Mouse (Mus musculus) CH12.LX (cell line): Measurements from ENCODE around the gene Pde4d. TPM values are rescaled to one million over a fixed set of nuclear protein-coding genes. Genes with fewer than 3 reads are reported as not detected.

Experiments used
- DNase-seq: peaks from one replicate; pipeline ENCODE4 v3.0.0-alpha.2; 2013; ENCODE audit errors: extremely low read depth
- H3K27ac ChIP-seq: 2 replicates; pipeline ENCODE4 v1.5.1; 2012; ENCODE audit warnings: low read depth, mild to moderate bottlenecking, control low read depth, moderate library complexity; ENCODE audit not compliant: insufficient read depth
- H3K27me3 ChIP-seq: replicated peaks from 2 replicates; pipeline ENCODE3; 2012; ENCODE audit warnings: inconsistent platforms
- H3K36me3 ChIP-seq, 2 experiments: replicated peaks in 1 of 2; 2 replicates each; pipeline versions ENCODE3 to v1.6.1; 2012; ENCODE audit warnings: inconsistent platforms in 1 of 2, low read length in 1 of 2, mild to moderate bottlenecking in 1 of 2, mixed read lengths in 1 of 2, moderate library complexity in 1 of 2; ENCODE audit not compliant: control insufficient read depth in 1 of 2, insufficient read depth in 1 of 2
- H3K4me1 ChIP-seq, 2 experiments: 2 replicates each; pipeline ENCODE4 v1.6.1; 2012; ENCODE audit warnings: inconsistent platforms in 1 of 2, moderate library complexity in 1 of 2; ENCODE audit not compliant: insufficient read depth in 2 of 2, control insufficient read depth in 1 of 2
- H3K4me2 ChIP-seq: 2 replicates; pipeline ENCODE4 v1.6.1; 2012; ENCODE audit warnings: low read depth, mild to moderate bottlenecking, control low read depth; ENCODE audit not compliant: poor library complexity, insufficient read depth, severe bottlenecking
- H3K4me3 ChIP-seq, 3 experiments: fragments of 150-350 bp in 1 of 3; sonication (generic) in 1 of 3; replicated peaks in 1 of 3; 2 replicates each; pipeline versions ENCODE3 to v1.5.1; 2011 to 2012; ENCODE audit warnings: low read depth in 2 of 3, low read length in 2 of 3, mild to moderate bottlenecking in 2 of 3, moderate library complexity in 2 of 3, control low read depth in 1 of 3, improper control_type of control experiment in 1 of 3, inconsistent platforms in 1 of 3, mixed read lengths in 1 of 3; ENCODE audit not compliant: poor library complexity in 1 of 3
- H3K79me2 ChIP-seq: replicated peaks from 2 replicates; pipeline ENCODE4 v1.6.1; 2012; ENCODE audit warnings: mild to moderate bottlenecking, moderate library complexity; ENCODE audit not compliant: control insufficient read depth, poor library complexity, insufficient read depth, severe bottlenecking; ENCODE audit errors: extremely low read depth
- H3K9ac ChIP-seq: 2 replicates; pipeline ENCODE4 v1.6.1; 2012; ENCODE audit warnings: low read depth, mild to moderate bottlenecking, control low read depth, moderate library complexity; ENCODE audit not compliant: insufficient read depth
- H3K9me3 ChIP-seq: replicated peaks from 2 replicates; pipeline ENCODE3; 2012; ENCODE audit warnings: low read length, inconsistent platforms, mixed read lengths
- BHLHE40 ChIP-seq: IDR thresholded peaks from 2 replicates; pipeline ENCODE4 v1.6.1; 2011; ENCODE audit warnings: mild to moderate bottlenecking, low read depth, low read length, improper control_type of control experiment
- CHD1 ChIP-seq: IDR thresholded peaks from 2 replicates; pipeline ENCODE4 v1.6.1; 2012; ENCODE audit warnings: low read depth, low read length, improper control_type of control experiment, inconsistent platforms
- GABPA ChIP-seq: IDR thresholded peaks from 2 replicates; pipeline ENCODE4 v1.6.1; 2012; ENCODE audit warnings: low read depth, low read length, improper control_type of control experiment, inconsistent platforms; ENCODE audit not compliant: insufficient replicate concordance
- HCFC1 ChIP-seq: IDR thresholded peaks from 2 replicates; pipeline ENCODE4 v1.6.1; 2012; ENCODE audit warnings: low read depth, mild to moderate bottlenecking, inconsistent platforms, low read length, improper control_type of control experiment
- MAX ChIP-seq: IDR thresholded peaks from 2 replicates; pipeline ENCODE4 v1.6.1; 2011; ENCODE audit warnings: low read length, improper control_type of control experiment
- MEF2A ChIP-seq: IDR thresholded peaks from 2 replicates; pipeline ENCODE4 v1.6.1; 2014; ENCODE audit warnings: low read depth, mild to moderate bottlenecking, inconsistent platforms, low read length, improper control_type of control experiment, borderline replicate concordance
- NELFE ChIP-seq: IDR thresholded peaks from 2 replicates; pipeline ENCODE4 v1.6.1; 2011; ENCODE audit warnings: low read depth, low read length, improper control_type of control experiment
- POLR2A ChIP-seq: IDR thresholded peaks from 2 replicates; pipeline ENCODE4 v1.6.1; 2011; ENCODE audit warnings: low read depth, mild to moderate bottlenecking, improper control_type of control experiment, low read length
- RAD21 ChIP-seq: IDR thresholded peaks from 2 replicates; pipeline ENCODE4 v1.6.1; 2011; ENCODE audit warnings: low read depth, mild to moderate bottlenecking, low read length, improper control_type of control experiment, moderate library complexity
- RCOR1 ChIP-seq: conservative IDR thresholded peaks from 2 replicates; pipeline ENCODE4 v1.6.1; 2012; ENCODE audit warnings: low read depth, mild to moderate bottlenecking, inconsistent platforms, low read length, improper control_type of control experiment
- SIN3A ChIP-seq: IDR thresholded peaks from 2 replicates; pipeline ENCODE4 v1.6.1; 2012; ENCODE audit warnings: low read length, improper control_type of control experiment, inconsistent platforms
- SMC3 ChIP-seq: IDR thresholded peaks from 2 replicates; pipeline ENCODE4 v1.6.1; 2011; ENCODE audit warnings: low read depth, low read length, improper control_type of control experiment
- TCF12 ChIP-seq: IDR thresholded peaks from 2 replicates; pipeline ENCODE4 v1.6.1; 2014; ENCODE audit warnings: low read depth, mild to moderate bottlenecking, inconsistent platforms, low read length, improper control_type of control experiment
- USF2 ChIP-seq: conservative IDR thresholded peaks from 2 replicates; pipeline ENCODE4 v1.6.1; 2011; ENCODE audit warnings: low read depth, low read length, improper control_type of control experiment
- ZC3H11A ChIP-seq: IDR thresholded peaks from 2 replicates; pipeline ENCODE4 v1.6.1; 2012; ENCODE audit warnings: low read depth, mild to moderate bottlenecking, inconsistent platforms, low read length, improper control_type of control experiment
- ZKSCAN1 ChIP-seq: IDR thresholded peaks from 2 replicates; pipeline ENCODE4 v1.6.1; 2012; ENCODE audit warnings: low read depth, inconsistent platforms, low read length, improper control_type of control experiment, borderline replicate concordance
- ZMIZ1 ChIP-seq: IDR thresholded peaks from 2 replicates; pipeline ENCODE4 v1.6.1; 2012; ENCODE audit warnings: low read depth, mild to moderate bottlenecking, inconsistent platforms, low read length, improper control_type of control experiment
- ZNF384 ChIP-seq: IDR thresholded peaks from 2 replicates; pipeline ENCODE4 v1.6.1; 2012; ENCODE audit warnings: low read depth, low read length, improper control_type of control experiment, inconsistent platforms
- dilution Hi-C: fragments of 300-500 bp; cut with MboI; formaldehyde crosslinking; loops from 2 replicates; pipeline ENCODE4 v1.14.3; 2020; ENCODE audit warnings: low sequenced_read_pairs; ENCODE audit not compliant: extremely low pct_unique_long_range_greater_than_20kb, extremely low pct_ligation_motif_present
- in situ Hi-C: fragments of 300-500 bp; cut with MboI; formaldehyde crosslinking; loops from 3 replicates; pipeline ENCODE4 v1.14.3; 2019; ENCODE audit warnings: low sequenced_read_pairs, low pct_ligation_motif_present, low pct_unique_long_range_greater_than_20kb, mixed read lengths
- polyA plus RNA-seq: library from polyadenylated mRNA; unstranded; fragments of >175 nt; gene quantifications from 2 replicates; pipeline ENCODE4 v1.2.1, GENCODE M21; 2012; ENCODE audit warnings: low read depth; ENCODE audit not compliant: insufficient read length
- total RNA-seq, 2 experiments: library from RNA; depleted of rRNA; stranded (reverse); fragments of 300-350 nt in 1 of 2; fragments of >200 nt in 1 of 2; gene quantifications; 2 replicates each; pipeline ENCODE4 v1.2.3; 2012 to 2014

The Pde4d gene
- total and polyA plus RNA-seq, 3 experiments: not detected

DNA sequence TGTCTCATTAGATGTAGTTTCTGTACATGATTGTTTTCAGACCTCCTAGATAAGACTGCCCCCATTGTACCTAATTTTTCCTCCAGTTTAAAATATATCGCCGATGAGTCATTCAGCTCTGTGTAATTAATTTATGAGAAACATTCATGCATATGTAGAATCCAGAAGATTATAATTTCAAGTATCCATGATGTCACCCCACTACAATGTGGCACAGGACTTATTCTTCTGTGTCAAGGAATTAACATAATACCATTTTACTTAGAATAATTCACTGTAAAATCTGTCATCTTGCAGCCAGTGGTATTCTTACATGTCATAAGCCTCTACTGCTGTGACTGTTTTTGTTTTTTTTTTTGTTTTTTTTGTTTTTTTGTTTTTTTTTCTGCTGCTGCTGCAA, 1244.5 kb downstream of the Pde4d start:
- no peak for DNase-seq
- Histone ChIP-seq H3K4me2 (no peak overlapping the region), H3K4me3 (no peak overlapping the region), H3K4me1 (no peaks in the 10 kb centered on the region), H3K79me2 (no peaks in the 10 kb centered on the region), H3K36me3 (no peaks in the 10 kb centered on the region), H3K27me3 (no peaks in the 10 kb centered on the region), H3K9ac (no peak overlapping the region), H3K27ac (no peak overlapping the region), H3K9me3 (peaks cover 51% of the 10 kb centered on the region)
- no peak for TF ChIP-seq POLR2A
- in situ Hi-C loops: no loop called here
- dilution Hi-C loops: no loop called here

DNA sequence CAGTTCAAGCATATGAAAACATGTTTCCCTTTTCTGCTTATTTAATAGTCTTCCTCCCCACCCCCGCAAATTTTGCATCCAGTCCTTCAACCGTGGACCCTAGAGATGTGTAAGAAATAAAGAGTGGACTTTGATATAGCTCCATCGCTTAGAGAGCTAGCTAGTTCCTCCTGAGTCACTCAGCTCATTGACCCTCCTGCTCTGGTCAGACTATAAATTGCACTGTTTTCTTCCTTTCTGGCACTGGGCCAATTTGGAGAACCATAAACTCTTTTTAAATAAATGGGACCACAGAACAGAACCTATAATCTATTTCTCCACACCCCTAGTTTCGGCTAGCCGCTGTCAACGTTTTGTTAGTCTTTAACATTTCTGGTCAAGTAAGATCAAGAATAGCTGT, 1245.3 kb downstream of the Pde4d start:
- H3K27ac ChIP-seq: no peak overlapping the region
- H3K4me2 ChIP-seq: no peak overlapping the region
- H3K4me3 ChIP-seq: no peak overlapping the region
- TF ChIP-seq RCOR1: no peak
- no peak for TF ChIP-seq ZKSCAN1
- TF ChIP-seq ZC3H11A: no peak
- TF ChIP-seq CHD1: no peak
- TF ChIP-seq HCFC1: no peak
- TF ChIP-seq USF2: no peak
- TF ChIP-seq POLR2A: no peak
- no peak for TF ChIP-seq SIN3A
- TF ChIP-seq MEF2A: no peak
- TF ChIP-seq ZNF384: no peak
- no peak for TF ChIP-seq MAX
- TF ChIP-seq TCF12: no peak
- no peak for TF ChIP-seq RAD21
- TF ChIP-seq ZMIZ1: no peak
- no peak for TF ChIP-seq SMC3
- no peak for TF ChIP-seq BHLHE40
- no peak for TF ChIP-seq GABPA
- no peak for TF ChIP-seq NELFE
- DNase-seq: no peak
- H3K4me1 ChIP-seq: no peaks in the 10 kb centered on the region
- H3K9ac ChIP-seq: no peak overlapping the region
- peaks cover 51% of the 10 kb centered on the region for H3K9me3 ChIP-seq
- H3K36me3 ChIP-seq: no peaks in the 10 kb centered on the region
- no peaks in the 10 kb centered on the region for H3K27me3 ChIP-seq
- dilution Hi-C loops (no loop called here), in situ Hi-C loops (no loop called here)
- H3K79me2 ChIP-seq: no peaks in the 10 kb centered on the region
